Mouse (Mus musculus) myocyte (in vitro differentiated cells): ENCODE measurements around the gene Arhgap21.

Experiments used
- CEBPB ChIP-seq: IDR thresholded peaks from 2 replicates; pipeline ENCODE4 v1.6.1; 2011; ENCODE audit warnings: mild to moderate bottlenecking, moderate library complexity; ENCODE audit not compliant: poor library complexity, insufficient read depth, severe bottlenecking
- E2F4 ChIP-seq: IDR thresholded peaks from one replicate; pipeline ENCODE4 v1.6.1; 2011; ENCODE audit warnings: mild to moderate bottlenecking, control low read depth, moderate library complexity; ENCODE audit not compliant: insufficient read depth
- MAX ChIP-seq: IDR thresholded peaks from one replicate; pipeline ENCODE4 v1.6.1; 2011; ENCODE audit warnings: low read depth, mild to moderate bottlenecking, control low read depth
- MYOD1 ChIP-seq, 3 experiments: IDR thresholded peaks; one replicate each; pipeline ENCODE4 v1.6.1; 2011; ENCODE audit warnings: control low read depth in 2 of 3, low read depth in 2 of 3, mild to moderate bottlenecking in 2 of 3, moderate library complexity in 1 of 3; ENCODE audit not compliant: insufficient read length in 2 of 3, control insufficient read depth in 1 of 3
- MYOG ChIP-seq, 3 experiments: IDR thresholded peaks; one replicate each; pipeline ENCODE4 v1.6.1; 2011; ENCODE audit warnings: control low read depth in 2 of 3, low read depth in 2 of 3, mild to moderate bottlenecking in 2 of 3; ENCODE audit not compliant: insufficient read length in 2 of 3, control insufficient read depth in 1 of 3, insufficient read depth in 1 of 3
- POLR2A ChIP-seq: IDR thresholded peaks from one replicate; pipeline ENCODE4 v1.6.1; 2011; ENCODE audit warnings: low read depth, mild to moderate bottlenecking, control low read depth, moderate library complexity; ENCODE audit not compliant: insufficient read length
- TCF12 ChIP-seq: IDR thresholded peaks from one replicate; pipeline ENCODE4 v1.6.1; 2011; ENCODE audit warnings: mild to moderate bottlenecking, control low read depth; ENCODE audit not compliant: poor library complexity, insufficient read depth, severe bottlenecking
- TCF3 ChIP-seq: IDR thresholded peaks from one replicate; pipeline ENCODE4 v1.6.1; 2011; ENCODE audit warnings: low read depth, control low read depth; ENCODE audit not compliant: insufficient read length
- USF1 ChIP-seq: IDR thresholded peaks from one replicate; pipeline ENCODE4 v1.6.1; 2011; ENCODE audit warnings: low read depth, mild to moderate bottlenecking, control low read depth, moderate library complexity

DNA sequence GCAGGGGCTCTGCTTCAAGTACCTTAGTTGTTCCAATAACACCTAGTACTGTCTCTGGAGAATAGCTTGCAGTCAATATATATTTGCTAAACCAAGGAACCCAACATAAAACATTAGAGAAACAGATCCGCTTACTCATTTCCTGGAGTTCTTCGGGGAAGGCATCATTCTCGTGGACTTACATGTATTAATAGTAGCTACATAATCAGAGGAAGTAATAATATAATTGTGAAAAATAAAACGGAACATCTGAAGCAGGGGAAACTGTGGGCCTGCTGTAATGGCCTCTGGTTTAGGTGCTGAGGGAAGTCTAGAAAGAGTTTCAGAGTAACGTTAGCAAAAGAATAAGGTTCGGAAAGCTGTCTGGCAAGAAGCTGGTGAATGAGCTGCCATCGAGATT lies 47.9 kb upstream of the Arhgap21 start:
- TF ChIP-seq POLR2A = no peak
- no peak for TF ChIP-seq MAX
- no peak for TF ChIP-seq TCF12
- TF ChIP-seq USF1 = no peak
- TF ChIP-seq CEBPB = no peak
- no peak for TF ChIP-seq MYOD1 (IDR thresholded peaks at IDR 0.05; ENCODE audit: control insufficient read depth in 1 of 3, insufficient read length in 2 of 3, low read depth in 2 of 3)
- no peak for TF ChIP-seq MYOG (IDR thresholded peaks at IDR 0.05; ENCODE audit: control insufficient read depth in 1 of 3, insufficient read depth in 1 of 3, insufficient read length in 2 of 3, low read depth in 2 of 3)
- TF ChIP-seq TCF3 = no peak
- no peak for TF ChIP-seq E2F4
